Mouse (Mus musculus): ENCODE results near the gene Lasp1. TPM values are rescaled to one million over a fixed set of nuclear protein-coding genes. Genes with fewer than 3 reads are reported as not detected.
"Not testable (repeated sequence)": the region's sequence is repeated elsewhere in the genome, so short reads cannot be mapped to it uniquely, and the experiment has no call there.

The Lasp1 gene
- polyA plus RNA-seq, 1 experiment = 77.7 TPM

DNA sequence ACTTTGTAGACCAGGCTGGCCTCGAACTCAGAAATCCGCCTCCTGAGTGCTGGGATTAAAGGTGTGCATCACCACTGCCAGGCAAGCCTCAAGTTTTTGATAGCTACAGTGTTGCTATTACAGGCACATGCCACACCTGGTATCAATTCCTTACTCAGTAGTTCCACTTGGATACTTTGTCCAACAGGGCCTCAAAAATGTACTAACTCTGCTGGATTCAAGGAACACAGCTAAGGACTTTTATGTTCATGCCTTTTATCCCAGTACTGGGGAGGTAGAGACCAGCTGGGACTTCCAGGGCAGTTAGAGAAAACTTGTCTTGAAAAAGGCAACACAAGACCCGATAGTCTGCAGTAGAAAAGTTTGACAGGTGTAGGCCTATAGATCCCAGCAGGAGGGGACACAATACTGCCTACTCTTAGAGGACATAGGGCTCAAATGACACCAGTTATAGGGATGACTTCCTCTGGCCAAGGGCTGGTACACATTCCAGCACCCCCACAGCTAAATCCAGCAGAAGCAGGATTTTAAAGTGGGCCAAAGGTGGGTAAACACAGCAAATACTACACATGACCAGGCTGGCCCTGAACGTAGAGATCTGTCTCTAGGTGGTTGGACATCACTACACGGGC is 22.2 kb upstream of the Lasp1 start:
- peaks cover 63% of the 10 kb centered on the region for H3K36me3 ChIP-seq (replicated peaks; ENCODE audit: low read length)
- no peaks in the 10 kb centered on the region for H3K9me3 ChIP-seq
- H3K4me3 ChIP-seq (replicated peaks) = no peak overlapping the region
- peaks cover 21% of the 10 kb centered on the region for H3K4me1 ChIP-seq
- H3K27me3 ChIP-seq (replicated peaks) = no peaks in the 10 kb centered on the region
- TF ChIP-seq FLI1 (IDR thresholded peaks at IDR 0.05; ENCODE audit: low read length) (no peak), GATA1 (IDR thresholded peaks at IDR 0.05; ENCODE audit: borderline replicate concordance, low read length) (no peak)

- no peak for TF ChIP-seq GATA1 (IDR thresholded peaks at IDR 0.05; ENCODE audit: borderline replicate concordance, low read length)
- no peak for TF ChIP-seq FLI1 (IDR thresholded peaks at IDR 0.05; ENCODE audit: low read length)
- no peaks in the 10 kb centered on the region for H3K9me3 ChIP-seq
- no peaks in the 10 kb centered on the region for H3K27me3 ChIP-seq (replicated peaks)
- H3K4me1 ChIP-seq = peaks cover 21% of the 10 kb centered on the region
- peaks cover 63% of the 10 kb centered on the region for H3K36me3 ChIP-seq (replicated peaks; ENCODE audit: low read length)
- no peak overlapping the region for H3K4me3 ChIP-seq (replicated peaks)
Observed at GRCm38 (mm10) chr11:97777129-97777529, 21.7 kb upstream of the Lasp1 start.

DNA sequence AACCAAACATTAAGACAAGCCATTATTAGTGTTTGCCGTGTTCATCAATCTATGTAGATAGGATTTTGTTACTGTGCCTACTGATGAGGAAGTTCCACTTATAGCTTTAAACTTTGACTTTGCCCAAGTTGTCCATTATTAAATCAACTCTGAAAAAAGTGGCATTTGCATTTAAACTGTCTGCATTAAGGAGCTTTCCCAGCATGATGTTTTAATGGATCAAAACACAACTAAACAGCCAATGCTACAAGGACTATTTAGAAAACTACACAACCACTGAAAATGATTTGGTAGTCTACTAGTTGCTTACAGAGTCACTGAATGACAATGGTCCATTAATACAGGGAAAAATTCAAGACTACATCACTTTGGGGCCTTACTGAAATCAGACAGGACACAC is 19.9 kb upstream of the Lasp1 start:
- Histone ChIP-seq H3K4me3 (replicated peaks) (no peak overlapping the region), H3K9me3 (no peaks in the 10 kb centered on the region), H3K36me3 (replicated peaks; ENCODE audit: low read length) (peaks cover 63% of the 10 kb centered on the region), H3K27me3 (replicated peaks) (no peaks in the 10 kb centered on the region), H3K4me1 (peaks cover 21% of the 10 kb centered on the region)
- TF ChIP-seq FLI1 (IDR thresholded peaks at IDR 0.05; ENCODE audit: low read length) = no peak
- TF ChIP-seq GATA1 (IDR thresholded peaks at IDR 0.05; ENCODE audit: borderline replicate concordance, low read length) = no peak

- Histone ChIP-seq H3K4me3 (replicated peaks) (peak overlapping the region; percentile 96), H3K9me3 (no peaks in the 10 kb centered on the region), H3K4me1 (peaks cover 21% of the 10 kb centered on the region), H3K27me3 (replicated peaks) (no peaks in the 10 kb centered on the region), H3K36me3 (replicated peaks; ENCODE audit: low read length) (peaks cover 57% of the 10 kb centered on the region)
- TF ChIP-seq GATA1 (IDR thresholded peaks at IDR 0.05; ENCODE audit: borderline replicate concordance, low read length) (no peak), FLI1 (IDR thresholded peaks at IDR 0.05; ENCODE audit: low read length) (no peak)
Observed at GRCm38 (mm10) chr11:97779968-97780701, 18.7 kb upstream of the Lasp1 start.

DNA sequence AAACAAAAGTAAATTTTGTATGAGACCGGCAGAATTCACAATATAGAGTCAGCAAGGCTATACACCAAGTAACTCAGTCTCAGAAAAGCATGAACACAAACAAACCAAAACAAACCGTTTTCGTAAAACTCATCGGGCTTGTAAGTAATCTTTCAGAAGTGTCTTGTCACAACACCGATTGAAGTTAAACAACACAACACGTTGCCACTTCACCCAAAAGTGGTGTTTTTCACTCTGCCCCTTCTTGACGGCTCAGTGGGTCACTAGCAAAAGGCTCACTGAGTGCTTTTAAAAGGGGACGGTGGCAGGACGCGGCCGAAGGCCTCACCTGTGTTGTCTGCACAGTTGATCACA is 17.3 kb upstream of the Lasp1 start:
- H3K4me1 ChIP-seq = peaks cover 21% of the 10 kb centered on the region
- H3K36me3 ChIP-seq (replicated peaks; ENCODE audit: low read length) = peaks cover 43% of the 10 kb centered on the region
- no peaks in the 10 kb centered on the region for H3K27me3 ChIP-seq (replicated peaks)
- peak overlapping the region; percentile 96 for H3K4me3 ChIP-seq (replicated peaks)
- TF ChIP-seq GATA1 (IDR thresholded peaks at IDR 0.05; ENCODE audit: borderline replicate concordance, low read length) = no peak
- no peak for TF ChIP-seq FLI1 (IDR thresholded peaks at IDR 0.05; ENCODE audit: low read length)
- no peaks in the 10 kb centered on the region for H3K9me3 ChIP-seq

DNA sequence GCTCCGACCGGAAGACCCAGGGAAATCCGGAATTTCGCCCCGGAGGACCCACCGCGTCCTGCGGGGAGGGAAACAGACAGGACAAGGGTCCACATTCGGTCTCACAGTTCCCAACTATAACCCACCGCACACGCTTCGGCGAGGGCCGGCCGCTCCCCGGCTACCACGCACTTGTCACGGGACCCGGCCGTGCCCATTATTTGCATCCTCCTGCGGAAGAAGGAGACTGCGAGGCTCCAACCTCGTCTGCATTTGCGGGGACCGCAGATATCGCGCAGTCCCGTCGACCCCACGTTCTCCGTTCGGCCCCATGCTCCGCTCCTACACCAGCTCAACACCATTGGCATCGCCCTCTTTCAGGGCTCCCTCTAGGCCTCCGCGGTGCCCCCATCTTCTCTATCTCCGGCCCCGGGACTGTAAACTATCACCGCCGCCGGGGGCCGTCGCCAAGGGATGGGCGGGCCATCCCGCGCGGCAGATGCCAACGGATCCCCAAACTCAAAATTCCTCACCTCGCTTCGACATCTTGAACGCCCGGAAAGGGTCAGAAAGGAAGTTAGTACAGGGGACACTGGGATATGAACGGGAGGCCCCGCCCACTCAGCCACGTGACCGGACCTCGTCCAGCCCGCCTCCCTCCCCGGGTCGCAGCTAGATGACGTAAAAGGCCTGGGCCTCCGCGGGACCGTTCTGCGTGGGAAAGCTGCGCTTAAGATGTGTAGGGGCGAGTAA is 16.8 kb upstream of the Lasp1 start, which contains the start of gene Rpl23:
Rpl23 (minus strand) TSS at position 606 of the 732 bp plus-strand sequence.
- H3K9me3 ChIP-seq = no peaks in the 10 kb centered on the region
- peaks cover 38% of the 10 kb centered on the region for H3K36me3 ChIP-seq (replicated peaks; ENCODE audit: low read length)
- H3K4me1 ChIP-seq = peaks cover 21% of the 10 kb centered on the region
- no peaks in the 10 kb centered on the region for H3K27me3 ChIP-seq (replicated peaks)
- H3K4me3 ChIP-seq (replicated peaks) = peak within 1 kb of the TSS; percentile 96
- TF ChIP-seq GATA1 (IDR thresholded peaks at IDR 0.05; ENCODE audit: borderline replicate concordance, low read length) = no peak
- TF ChIP-seq FLI1 (IDR thresholded peaks at IDR 0.05; ENCODE audit: low read length) = no peak

- H3K36me3 ChIP-seq (replicated peaks; ENCODE audit: low read length) = peaks cover 33% of the 10 kb centered on the region
- no peaks in the 10 kb centered on the region for H3K9me3 ChIP-seq
- H3K4me1 ChIP-seq = peaks cover 21% of the 10 kb centered on the region
- no peak for TF ChIP-seq FLI1 (IDR thresholded peaks at IDR 0.05; ENCODE audit: low read length)
- no peak for TF ChIP-seq GATA1 (IDR thresholded peaks at IDR 0.05; ENCODE audit: borderline replicate concordance, low read length)
- no peaks in the 10 kb centered on the region for H3K27me3 ChIP-seq (replicated peaks)
- H3K4me3 ChIP-seq (replicated peaks) = peak overlapping the region; percentile 96
Observed at GRCm38 (mm10) chr11:97782564-97782895, 16.3 kb upstream of the Lasp1 start.

GRCm38 (mm10) chr11:97787961-97788360 is 10.8 kb upstream of the Lasp1 start:
- H3K27me3 ChIP-seq (replicated peaks) = no peaks in the 10 kb centered on the region
- no peaks in the 10 kb centered on the region for H3K9me3 ChIP-seq
- no peaks in the 10 kb centered on the region for H3K36me3 ChIP-seq (replicated peaks; ENCODE audit: low read length)
- H3K4me1 ChIP-seq = peaks cover 6% of the 10 kb centered on the region
- H3K4me3 ChIP-seq (replicated peaks) = no peak overlapping the region
- TF ChIP-seq GATA1 (IDR thresholded peaks at IDR 0.05; ENCODE audit: borderline replicate concordance, low read length) (no peak), FLI1 (IDR thresholded peaks at IDR 0.05; ENCODE audit: low read length) (no peak)

GRCm38 (mm10) chr11:97789727-97790126 is 9.1 kb upstream of the Lasp1 start:
- H3K4me1 ChIP-seq = peaks cover 15% of the 10 kb centered on the region
- H3K9me3 ChIP-seq = no peaks in the 10 kb centered on the region
- TF ChIP-seq FLI1 (IDR thresholded peaks at IDR 0.05; ENCODE audit: low read length) (no peak), GATA1 (IDR thresholded peaks at IDR 0.05; ENCODE audit: borderline replicate concordance, low read length) (no peak)
- H3K36me3 ChIP-seq (replicated peaks; ENCODE audit: low read length) = no peaks in the 10 kb centered on the region
- no peak overlapping the region for H3K4me3 ChIP-seq (replicated peaks)
- H3K27me3 ChIP-seq (replicated peaks) = no peaks in the 10 kb centered on the region

- not testable (repeated sequence) for H3K36me3 ChIP-seq (replicated peaks; ENCODE audit: low read length); H3K4me3 ChIP-seq (replicated peaks)
Observed at GRCm38 (mm10) chr11:97790778-97791438, 7.9 kb upstream of the Lasp1 start.

More at GRCm38 (mm10) chr11:97790778-97791438, 7.9 kb upstream of the Lasp1 start:
- not testable (repeated sequence) for H3K27me3 ChIP-seq (replicated peaks); H3K9me3 ChIP-seq
- peaks cover 21% of the 10 kb centered on the region for H3K4me1 ChIP-seq

Measured in megakaryocyte, embryonic 14.5 days (primary cell).